Mouse (Mus musculus): Measurements from ENCODE around the gene Sugp2. TPM values are rescaled to one million over a fixed set of nuclear protein-coding genes. Genes with fewer than 3 reads are reported as not detected.
"Not testable (repeated sequence)": the region's sequence is repeated elsewhere in the genome, so short reads cannot be mapped to it uniquely, and the experiment has no call there.

Gene Sugp2
- polyA plus RNA-seq, 1 experiment, result 47.2 TPM

DNA sequence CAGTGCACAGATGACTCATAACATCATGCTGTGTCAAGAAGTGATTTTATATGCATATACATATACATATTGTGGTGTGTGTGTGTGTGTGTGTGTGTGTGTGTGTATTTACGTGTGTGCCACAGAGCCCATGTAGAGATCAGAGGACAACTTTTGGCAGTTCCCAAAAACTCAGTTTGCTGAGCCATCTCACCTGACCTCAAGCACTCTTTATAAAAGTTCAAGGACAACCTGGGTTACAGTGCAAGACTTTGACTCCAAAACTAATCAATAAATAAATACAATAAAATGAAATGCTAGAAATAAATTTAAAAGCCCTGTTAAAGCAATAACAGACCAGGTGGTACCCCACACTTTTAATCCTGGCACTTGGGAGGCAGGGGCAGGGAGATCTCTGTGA lies 22.8 kb upstream of the Sugp2 start:
- H3K36me3 ChIP-seq (ENCODE audit: control insufficient read depth, insufficient read depth, low read length, poor library complexity, severe bottlenecking), result no peaks in the 10 kb centered on the region
- no peaks in the 10 kb centered on the region for H3K27me3 ChIP-seq (ENCODE audit: control insufficient read depth, insufficient read depth, low read length, poor library complexity, severe bottlenecking)
- H3K9ac ChIP-seq (ENCODE audit: low read depth, poor library complexity, severe bottlenecking), result peak overlapping the region; percentile 52

DNA sequence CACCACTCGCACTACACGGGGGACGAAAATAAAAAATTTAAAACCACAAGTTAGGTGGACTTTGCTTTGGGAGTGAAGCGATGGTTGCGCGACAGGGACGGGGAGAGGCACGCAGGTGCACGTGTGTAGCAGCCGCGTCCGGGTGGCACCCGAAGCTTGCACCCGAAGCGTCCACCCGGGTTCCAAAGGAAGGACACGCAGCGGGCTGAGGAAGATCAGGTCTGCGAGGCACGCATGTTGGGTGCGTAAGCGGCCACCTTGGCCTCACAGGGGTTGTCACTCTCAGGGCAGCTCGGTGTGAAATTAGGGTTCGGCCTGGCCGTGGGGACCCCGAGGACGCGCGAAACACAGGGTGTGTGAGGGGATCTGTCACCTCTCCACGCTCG lies 22.3 kb upstream of the Sugp2 start:
- H3K27me3 ChIP-seq (ENCODE audit: control insufficient read depth, insufficient read depth, low read length, poor library complexity, severe bottlenecking), result no peaks in the 10 kb centered on the region
- H3K9me3 ChIP-seq (replicated peaks; ENCODE audit: control insufficient read depth, insufficient read depth, low read length, poor library complexity, severe bottlenecking), result no peaks in the 10 kb centered on the region
- H3K36me3 ChIP-seq (ENCODE audit: control insufficient read depth, insufficient read depth, low read length, poor library complexity, severe bottlenecking), result no peaks in the 10 kb centered on the region
- H3K4me3 ChIP-seq (ENCODE audit: low read depth, low read length), result peak overlapping the region; percentile 69
- no peak overlapping the region for H3K27ac ChIP-seq (ENCODE audit: insufficient read depth, low read length)
- H3K9ac ChIP-seq (ENCODE audit: low read depth, poor library complexity, severe bottlenecking), result peak overlapping the region; percentile 52
- no peak for TF ChIP-seq POLR2A (IDR thresholded peaks at IDR 0.05; ENCODE audit: insufficient read depth, low read length)
- no peak for TF ChIP-seq EP300 (IDR thresholded peaks at IDR 0.05; ENCODE audit: insufficient read depth, low read depth, low read length)
- TF ChIP-seq CTCF (IDR thresholded peaks at IDR 0.05; ENCODE audit: low read depth, low read length), result no peak
- no peaks in the 10 kb centered on the region for H3K4me1 ChIP-seq (ENCODE audit: control insufficient read depth, insufficient read depth, low read length)

More for the DNA sequence above, 22.8 kb upstream of the Sugp2 start:
- H3K9me3 ChIP-seq (replicated peaks; ENCODE audit: control insufficient read depth, insufficient read depth, low read length, poor library complexity, severe bottlenecking), result no peaks in the 10 kb centered on the region
- no peak for TF ChIP-seq EP300 (IDR thresholded peaks at IDR 0.05; ENCODE audit: insufficient read depth, low read depth, low read length)
- no peak for TF ChIP-seq CTCF (IDR thresholded peaks at IDR 0.05; ENCODE audit: low read depth, low read length)
- no peak for TF ChIP-seq POLR2A (IDR thresholded peaks at IDR 0.05; ENCODE audit: insufficient read depth, low read length)
- H3K4me1 ChIP-seq (ENCODE audit: control insufficient read depth, insufficient read depth, low read length), result no peaks in the 10 kb centered on the region
- H3K27ac ChIP-seq (ENCODE audit: insufficient read depth, low read length), result no peak overlapping the region
- H3K4me3 ChIP-seq (ENCODE audit: low read depth, low read length), result peak overlapping the region; percentile 69

DNA sequence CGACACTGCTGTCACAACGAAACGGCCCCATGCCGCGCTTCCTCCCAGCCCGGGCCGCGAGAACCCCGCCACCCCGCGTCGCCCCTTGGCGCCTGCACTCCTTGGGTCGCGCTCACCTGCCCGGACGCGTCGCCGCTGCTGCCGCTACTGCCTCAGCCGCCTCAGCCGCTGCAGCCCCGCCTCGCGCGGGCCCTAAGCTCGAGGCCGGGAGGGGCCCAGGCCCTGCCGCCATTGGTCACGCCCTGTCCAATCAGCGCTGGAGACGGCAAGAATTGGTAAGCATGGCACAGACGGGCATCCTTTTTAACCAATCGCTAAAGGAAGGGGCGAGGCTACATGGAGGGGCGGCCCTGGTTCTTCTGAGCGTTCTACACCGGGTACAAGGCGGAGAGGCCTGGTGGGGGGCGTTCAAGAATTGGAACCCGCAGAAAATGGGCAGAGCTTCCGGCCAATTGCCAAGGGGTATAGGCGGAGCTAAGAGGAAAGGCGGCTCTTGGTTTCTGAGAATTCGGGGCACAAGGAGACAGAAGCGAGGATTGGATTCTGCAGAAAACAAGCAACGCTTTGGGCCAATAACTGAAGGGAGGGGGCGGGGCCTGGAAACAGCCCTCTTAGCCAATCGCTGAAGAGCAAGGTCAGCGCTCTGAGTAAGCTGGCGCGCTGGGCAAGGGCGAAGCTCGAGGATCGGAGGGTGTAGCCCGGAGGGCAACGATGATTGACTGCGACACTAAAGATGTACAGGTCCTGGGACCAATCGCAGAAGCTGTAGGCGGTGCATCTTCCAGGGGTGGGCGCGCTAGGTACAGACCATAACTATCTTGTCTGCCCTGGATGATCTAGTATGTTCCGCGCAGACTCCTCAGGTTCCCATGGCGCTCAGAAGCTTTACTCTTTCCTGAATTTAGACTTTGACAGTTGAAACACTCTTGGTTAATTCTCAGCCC lies 21.6 kb upstream of the Sugp2 start, which contains the start of gene Slc25a42:
Gene Slc25a42 (minus strand): TSS at position 194 of the 944 bp plus-strand sequence.
- Histone ChIP-seq H3K4me3 (ENCODE audit: low read depth, low read length) (peak within 1 kb of the TSS; percentile 69), H3K27me3 (ENCODE audit: control insufficient read depth, insufficient read depth, low read length, poor library complexity, severe bottlenecking) (no peaks in the 10 kb centered on the region), H3K9ac (ENCODE audit: low read depth, poor library complexity, severe bottlenecking) (peak within 1 kb of the TSS; percentile 52), H3K36me3 (ENCODE audit: control insufficient read depth, insufficient read depth, low read length, poor library complexity, severe bottlenecking) (no peaks in the 10 kb centered on the region), H3K4me1 (ENCODE audit: control insufficient read depth, insufficient read depth, low read length) (no peaks in the 10 kb centered on the region), H3K27ac (ENCODE audit: insufficient read depth, low read length) (no peak within 1 kb of the TSS), H3K9me3 (replicated peaks; ENCODE audit: control insufficient read depth, insufficient read depth, low read length, poor library complexity, severe bottlenecking) (no peaks in the 10 kb centered on the region)
- no peak for TF ChIP-seq CTCF (IDR thresholded peaks at IDR 0.05; ENCODE audit: low read depth, low read length)
- peak; percentile 78 for TF ChIP-seq POLR2A (IDR thresholded peaks at IDR 0.05; ENCODE audit: insufficient read depth, low read length)

DNA sequence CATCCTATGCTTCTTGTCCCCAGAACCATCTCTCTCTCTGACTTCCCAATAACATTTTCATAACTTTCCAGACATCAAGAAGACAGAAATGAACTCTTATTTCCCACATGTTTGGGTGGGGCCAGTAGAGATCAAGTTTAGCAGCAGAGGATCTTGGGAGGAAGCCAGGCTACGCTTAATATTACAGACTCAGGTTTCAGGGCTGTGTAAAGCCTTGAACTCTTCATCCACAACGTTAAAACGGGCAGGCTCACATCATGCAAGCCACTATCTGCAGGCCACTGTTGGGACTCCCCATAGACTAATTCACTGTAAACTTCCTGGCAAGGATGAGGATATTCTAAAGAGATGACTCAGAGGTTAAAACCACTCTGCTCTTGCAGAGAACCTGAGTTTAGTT lies 19.6 kb upstream of the Sugp2 start:
- no peak overlapping the region for H3K9ac ChIP-seq (ENCODE audit: low read depth, poor library complexity, severe bottlenecking)
- no peak overlapping the region for H3K4me3 ChIP-seq (ENCODE audit: low read depth, low read length)
- H3K4me1 ChIP-seq (ENCODE audit: control insufficient read depth, insufficient read depth, low read length), result no peaks in the 10 kb centered on the region
- no peaks in the 10 kb centered on the region for H3K27me3 ChIP-seq (ENCODE audit: control insufficient read depth, insufficient read depth, low read length, poor library complexity, severe bottlenecking)
- no peaks in the 10 kb centered on the region for H3K9me3 ChIP-seq (replicated peaks; ENCODE audit: control insufficient read depth, insufficient read depth, low read length, poor library complexity, severe bottlenecking)
- TF ChIP-seq EP300 (IDR thresholded peaks at IDR 0.05; ENCODE audit: insufficient read depth, low read depth, low read length) (no peak), CTCF (IDR thresholded peaks at IDR 0.05; ENCODE audit: low read depth, low read length) (no peak), POLR2A (IDR thresholded peaks at IDR 0.05; ENCODE audit: insufficient read depth, low read length) (no peak)
- no peaks in the 10 kb centered on the region for H3K36me3 ChIP-seq (ENCODE audit: control insufficient read depth, insufficient read depth, low read length, poor library complexity, severe bottlenecking)
- no peak overlapping the region for H3K27ac ChIP-seq (ENCODE audit: insufficient read depth, low read length)

- H3K9me3 ChIP-seq (replicated peaks; ENCODE audit: control insufficient read depth, insufficient read depth, low read length, poor library complexity, severe bottlenecking), result no peaks in the 10 kb centered on the region
- H3K36me3 ChIP-seq (ENCODE audit: control insufficient read depth, insufficient read depth, low read length, poor library complexity, severe bottlenecking), result no peaks in the 10 kb centered on the region
- no peak overlapping the region for H3K4me3 ChIP-seq (ENCODE audit: low read depth, low read length)
- no peaks in the 10 kb centered on the region for H3K27me3 ChIP-seq (ENCODE audit: control insufficient read depth, insufficient read depth, low read length, poor library complexity, severe bottlenecking)
- no peak for TF ChIP-seq POLR2A (IDR thresholded peaks at IDR 0.05; ENCODE audit: insufficient read depth, low read length)
- no peak for TF ChIP-seq CTCF (IDR thresholded peaks at IDR 0.05; ENCODE audit: low read depth, low read length)
- TF ChIP-seq EP300 (IDR thresholded peaks at IDR 0.05; ENCODE audit: insufficient read depth, low read depth, low read length), result no peak
- H3K27ac ChIP-seq (ENCODE audit: insufficient read depth, low read length), result no peak overlapping the region
- no peaks in the 10 kb centered on the region for H3K4me1 ChIP-seq (ENCODE audit: control insufficient read depth, insufficient read depth, low read length)
- no peak overlapping the region for H3K9ac ChIP-seq (ENCODE audit: low read depth, poor library complexity, severe bottlenecking)
Measured at GRCm38 (mm10) chr8:70215092-70215491, 18.9 kb upstream of the Sugp2 start.

DNA sequence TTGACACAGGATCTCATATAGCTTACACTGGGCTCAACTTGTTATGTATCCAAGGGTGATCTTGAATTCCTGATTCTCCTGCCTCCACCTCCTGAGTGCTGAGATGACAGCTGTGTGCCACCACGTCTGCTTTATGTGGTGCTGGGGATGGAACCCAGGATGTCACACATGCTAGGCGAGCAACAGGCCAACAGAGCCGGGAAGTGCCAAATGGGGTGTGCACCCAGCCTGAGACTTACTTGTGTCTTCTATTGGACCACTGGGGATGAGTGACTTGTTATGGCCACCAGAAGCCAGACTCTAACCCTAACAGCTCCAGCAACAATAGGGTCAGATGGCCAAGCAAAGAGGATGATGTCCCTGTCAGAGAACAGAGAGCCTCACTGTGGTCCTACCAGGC lies 17.9 kb upstream of the Sugp2 start:
- not testable (repeated sequence) for H3K4me3 ChIP-seq (ENCODE audit: low read depth, low read length); H3K27ac ChIP-seq (ENCODE audit: insufficient read depth, low read length); H3K27me3 ChIP-seq (ENCODE audit: control insufficient read depth, insufficient read depth, low read length, poor library complexity, severe bottlenecking); H3K36me3 ChIP-seq (ENCODE audit: control insufficient read depth, insufficient read depth, low read length, poor library complexity, severe bottlenecking); H3K9me3 ChIP-seq (replicated peaks; ENCODE audit: control insufficient read depth, insufficient read depth, low read length, poor library complexity, severe bottlenecking); H3K4me1 ChIP-seq (ENCODE audit: control insufficient read depth, insufficient read depth, low read length); H3K9ac ChIP-seq (ENCODE audit: low read depth, poor library complexity, severe bottlenecking)

Measured in ES-Bruce4 (cell line).